Mouse (Mus musculus) megakaryocyte, embryonic 14.5 days (primary cell): ENCODE results near the gene Dync1i1.

Source experiments
- FLI1 ChIP-seq: IDR thresholded peaks from 2 replicates; pipeline ENCODE4 v1.6.1; 2012; ENCODE audit warnings: low read length, inconsistent platforms, mixed read lengths
- GATA1 ChIP-seq: IDR thresholded peaks from 3 replicates; pipeline ENCODE4 v1.6.1; 2012; ENCODE audit warnings: mixed read lengths, low read length, inconsistent platforms, borderline replicate concordance

- TF ChIP-seq GATA1 (no peak), FLI1 (no peak)
These were observed 9.4 kb downstream of the Dync1i1 start for GRCm38 (mm10) chr6:5734862-5735261.
